Mouse (Mus musculus): Measurements from ENCODE around the gene Acrbp. TPM values are rescaled to one million over a fixed set of nuclear protein-coding genes. Genes with fewer than 3 reads are reported as not detected.

Acrbp gene
- total RNA-seq, 2 experiments from 2014 or later: 3.9 to 4.6 TPM

GRCm38 (mm10) chr6:125098513-125098912 lies 49.0 kb downstream of the Acrbp start:
- no peak for DNase-seq (ENCODE audit: low spot score in 2 of 2)

DNA sequence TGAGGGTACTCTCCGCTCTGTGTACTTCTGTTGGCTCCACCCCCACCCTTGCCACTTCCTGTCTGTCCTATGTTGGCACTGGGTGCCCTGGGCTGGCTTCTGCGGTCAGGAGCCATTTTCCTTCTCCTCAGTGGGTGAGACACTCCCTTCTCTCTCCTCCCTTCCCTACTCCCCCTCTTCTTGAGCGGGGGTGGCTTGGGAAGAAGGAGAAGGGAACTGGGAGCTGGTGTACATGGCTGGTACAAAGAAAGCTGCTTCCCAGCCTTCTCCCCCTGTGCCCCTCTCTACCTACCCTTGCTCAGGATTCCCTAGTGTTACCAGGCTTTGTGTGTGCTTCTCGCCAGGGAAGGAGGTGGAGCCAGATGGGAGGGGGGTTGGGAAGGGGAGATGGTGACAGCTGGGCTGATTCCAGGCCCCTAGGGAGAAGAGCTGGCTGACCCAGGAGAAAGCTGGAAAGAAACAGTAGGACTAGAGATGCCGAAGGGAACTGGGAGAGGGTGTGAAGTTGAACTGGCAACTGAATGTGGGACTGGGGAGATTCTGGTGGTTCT lies 50.0 kb downstream of the Acrbp start:
- no peak for DNase-seq (ENCODE audit: low spot score in 2 of 2)

DNA sequence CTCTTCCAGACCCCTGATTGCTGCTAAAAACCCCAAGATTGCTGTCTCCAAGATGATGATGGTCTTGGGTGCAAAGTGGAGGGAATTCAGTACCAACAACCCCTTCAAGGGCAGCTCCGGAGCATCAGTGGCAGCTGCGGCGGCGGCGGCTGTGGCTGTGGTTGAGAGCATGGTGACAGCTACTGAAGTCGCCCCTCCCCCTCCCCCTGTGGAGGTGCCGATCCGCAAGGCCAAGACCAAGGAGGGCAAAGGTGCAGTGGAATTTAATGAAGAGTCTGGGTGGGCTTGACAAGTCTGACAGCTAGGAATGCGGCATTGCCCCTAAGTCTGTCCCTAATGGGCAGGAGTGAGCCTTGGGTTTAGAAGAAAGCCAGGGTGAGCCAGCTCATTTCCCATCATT lies 52.0 kb downstream of the Acrbp start:
- DNase-seq (ENCODE audit: low spot score in 2 of 2): no peak

DNA sequence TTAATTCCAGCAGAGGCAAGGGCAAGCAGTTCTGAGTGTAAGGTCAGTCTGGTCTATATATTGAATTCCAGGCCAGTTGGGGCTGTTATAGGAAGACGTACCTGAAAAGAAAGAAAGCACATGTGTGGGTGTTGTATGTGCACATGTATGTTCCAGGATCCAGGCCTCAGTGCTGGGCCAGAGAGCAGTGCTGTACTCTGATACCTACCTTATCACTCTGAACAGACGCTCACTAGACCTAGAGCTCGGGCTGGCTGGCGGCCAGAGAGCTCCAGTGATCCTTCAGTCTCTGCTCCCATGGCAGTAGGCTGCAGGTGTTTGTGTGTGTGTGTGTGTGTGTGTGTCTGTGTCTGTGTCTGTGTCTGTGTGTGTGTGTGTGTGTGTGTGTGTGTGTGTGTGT lies 54.7 kb downstream of the Acrbp start:
- DNase-seq (ENCODE audit: low spot score in 2 of 2): no peak

- no peak for DNase-seq (ENCODE audit: low spot score in 2 of 2)
Observed at GRCm38 (mm10) chr6:125107705-125108104, 58.2 kb downstream of the Acrbp start.

GRCm38 (mm10) chr6:125109371-125109770 lies 59.9 kb downstream of the Acrbp start:
- DNase-seq (ENCODE audit: low spot score in 2 of 2): no peak

GRCm38 (mm10) chr6:125110927-125111326 lies 61.4 kb downstream of the Acrbp start:
- no peak for DNase-seq (ENCODE audit: low spot score in 2 of 2)

DNA sequence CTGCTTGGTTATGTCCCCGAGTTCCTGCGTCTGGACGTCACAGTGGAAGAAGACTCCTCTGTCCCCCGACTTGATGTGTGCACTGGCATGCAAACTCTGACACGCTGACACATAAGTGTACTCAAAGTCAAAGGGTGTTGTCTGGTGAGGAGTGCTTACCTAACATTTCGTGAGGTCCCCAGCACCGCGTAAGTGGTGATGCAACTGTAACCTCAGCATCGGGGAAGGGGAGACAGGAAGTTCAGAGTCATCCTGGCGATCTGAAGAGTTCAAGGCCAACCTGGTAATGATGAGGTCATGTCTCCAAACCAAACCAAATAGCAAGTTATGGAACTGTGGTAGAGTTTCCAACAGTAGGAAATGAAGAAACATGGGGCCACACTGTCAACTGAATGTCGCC lies 63.1 kb downstream of the Acrbp start:
- DNase-seq (ENCODE audit: low spot score in 2 of 2): no peak

Small RNA genes within 50 kb of the gene (microRNA-seq; reads per million reads assigned to microRNA genes)
- gene Mir7045: not detected

Other genes with a start within 250 kb of the Acrbp start
- 10 to 100 TPM; 10.5 to 11.7 TPM for gene Spsb2, start 241.0 kb upstream of the Acrbp start, total RNA-seq (2021)
- 1,000 to 10,000 TPM; 2,059 to 2,144 TPM for gene Tpi1, start 235.4 kb upstream of the Acrbp start, total RNA-seq (2021)
- gene Usp5, start 220.2 kb upstream of the Acrbp start, total RNA-seq (2021): 10 to 100 TPM; 81.7 to 85.9 TPM
- gene Cdca3, start 220.1 kb upstream of the Acrbp start, total RNA-seq (2021): 10 to 100 TPM; 27.9 to 28.2 TPM
- gene Gnb3, start 209.4 kb upstream of the Acrbp start, total RNA-seq (2021): 10 to 100 TPM; 13.6 to 14.3 TPM
- 10 to 100 TPM; 57.3 to 62.8 TPM for gene P3h3, start 191.9 kb upstream of the Acrbp start, total RNA-seq (2021)
- gene Gpr162, start 185.7 kb upstream of the Acrbp start, total RNA-seq (2021): 1 to 10 TPM; 1.2 to 1.3 TPM
- gene Cd4, start 161.5 kb upstream of the Acrbp start, total RNA-seq (2021): 1 to 10 TPM; 1.4 to 1.7 TPM
- gene Lag3, start 138.0 kb upstream of the Acrbp start, total RNA-seq (2021): 1 to 10 TPM; 1.1 to 1.2 TPM
- 100 to 1,000 TPM; 395 to 409 TPM for gene Ptms, start 129.6 kb upstream of the Acrbp start, total RNA-seq (2021)
- gene Mlf2, start 118.3 kb upstream of the Acrbp start, total RNA-seq (2021): 100 to 1,000 TPM; 236 to 238 TPM
- gene Cops7a, start 84.2 kb upstream of the Acrbp start, total RNA-seq (2021): 10 to 100 TPM; 86.3 to 86.8 TPM
- gene Pianp, start 53.0 kb upstream of the Acrbp start, total RNA-seq (2021): under 1 TPM; 0.56 to 0.67 TPM
- 10 to 100 TPM; 28.1 to 32.8 TPM for gene Zfp384, start 40.5 kb upstream of the Acrbp start, total RNA-seq (2021)
- gene Ing4, start 9.9 kb upstream of the Acrbp start, total RNA-seq (2021): 10 to 100 TPM; 54.1 to 54.2 TPM
- under 1 TPM; 0.20 to 0.31 TPM for gene Lpar5, start 18.2 kb downstream of the Acrbp start, total RNA-seq (2021)
- gene Chd4, start 46.3 kb downstream of the Acrbp start, total RNA-seq (2021): 100 to 1,000 TPM; 160 to 164 TPM
- gene Nop2, start 82.2 kb downstream of the Acrbp start, total RNA-seq (2021): 10 to 100 TPM; 26.7 to 28.5 TPM
- 100 to 1,000 TPM in 1 of 2 experiments, 10 to 100 TPM in 1; 90.6 to 108 TPM for gene Iffo1, start 95.6 kb downstream of the Acrbp start, total RNA-seq (2021)
- 1,000 to 10,000 TPM; 5,945 to 6,079 TPM for gene Gapdh, start 116.8 kb downstream of the Acrbp start, total RNA-seq (2021)
- gene Ncapd2, start 142.0 kb downstream of the Acrbp start, total RNA-seq (2021): 10 to 100 TPM; 66.1 to 68.8 TPM
- 100 to 1,000 TPM; 206 to 218 TPM for gene Mrpl51, start 142.1 kb downstream of the Acrbp start, total RNA-seq (2021)
- 1 to 10 TPM; 7.0 to 7.3 TPM for gene Vamp1, start 165.9 kb downstream of the Acrbp start, total RNA-seq (2021)
- 1 to 10 TPM; 2.4 to 3.4 TPM for gene Tapbpl, start 182.2 kb downstream of the Acrbp start, total RNA-seq (2021)
- gene Cd27, start 187.3 kb downstream of the Acrbp start, total RNA-seq (2021): under 1 TPM; 0.44 to 0.71 TPM
- not detected for gene Tuba3a, start 236.4 kb downstream of the Acrbp start, total RNA-seq (2021)

All from gastrocnemius, postnatal 4 days (tissue).